Mouse (Mus musculus) ES-CJ7 (cell line): ENCODE data around the gene Runx1.
A peak's percentile ranks its signal among the peaks of the same experiment; 100 is the strongest.

Source experiments
- DNase-seq: peaks from one replicate; pipeline ENCODE4 v3.0.0; 2011; ENCODE audit warnings: low read depth, low spot score

The Runx1 gene

DNA sequence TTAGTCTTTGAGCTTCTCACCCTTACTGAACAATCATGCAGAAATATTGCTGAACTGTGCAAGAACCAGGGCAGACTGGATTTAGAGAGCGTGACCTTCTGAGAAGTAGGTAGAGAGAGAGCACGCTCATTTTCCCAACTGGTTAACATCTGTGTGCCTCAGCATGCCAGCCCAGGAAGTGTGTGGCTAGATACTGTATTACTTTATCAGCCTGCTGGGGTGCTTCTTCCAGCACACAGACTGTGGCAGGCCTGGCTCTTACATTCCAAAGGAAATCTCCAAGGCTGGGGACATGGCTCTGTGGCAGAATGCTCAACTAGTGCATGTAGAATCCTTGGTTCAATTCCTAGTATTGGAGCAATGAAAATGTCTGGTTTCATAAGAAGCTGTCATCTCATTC, 78.9 kb downstream of the Runx1 start:
- DNase-seq, result no peak

GRCm38 (mm10) chr16:92745239-92745638, 80.7 kb downstream of the Runx1 start:
- no peak for DNase-seq

DNA sequence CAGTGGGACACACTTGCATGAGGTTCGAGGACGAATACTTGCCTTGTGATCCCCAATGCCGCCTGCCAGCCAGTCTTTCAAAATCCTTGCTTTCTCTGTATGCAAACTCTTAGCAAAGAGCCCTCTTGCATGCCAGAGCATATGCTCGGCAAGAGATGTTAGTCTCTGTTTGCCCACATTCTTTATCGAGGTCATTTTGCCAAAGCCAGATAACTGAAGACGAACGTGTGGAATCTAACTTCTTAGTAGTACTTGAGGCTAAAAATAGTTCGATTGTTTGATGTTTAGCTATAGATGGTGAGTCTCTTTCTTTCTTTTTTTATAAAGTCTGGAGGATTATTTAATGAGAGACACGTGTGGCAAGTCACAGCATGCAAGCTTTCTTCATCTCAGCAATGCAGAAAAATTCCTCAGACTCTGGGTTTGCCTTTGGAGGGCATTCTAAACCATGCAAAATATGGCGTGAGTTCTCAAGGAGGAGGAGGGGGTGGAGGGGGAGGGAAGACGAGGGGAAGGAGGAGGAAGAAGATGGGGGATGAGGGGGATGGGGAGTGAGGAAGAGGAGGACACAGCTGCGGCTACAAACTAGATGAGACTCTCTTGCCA, 81.7 kb downstream of the Runx1 start:
- DNase-seq, result no peak

DNA sequence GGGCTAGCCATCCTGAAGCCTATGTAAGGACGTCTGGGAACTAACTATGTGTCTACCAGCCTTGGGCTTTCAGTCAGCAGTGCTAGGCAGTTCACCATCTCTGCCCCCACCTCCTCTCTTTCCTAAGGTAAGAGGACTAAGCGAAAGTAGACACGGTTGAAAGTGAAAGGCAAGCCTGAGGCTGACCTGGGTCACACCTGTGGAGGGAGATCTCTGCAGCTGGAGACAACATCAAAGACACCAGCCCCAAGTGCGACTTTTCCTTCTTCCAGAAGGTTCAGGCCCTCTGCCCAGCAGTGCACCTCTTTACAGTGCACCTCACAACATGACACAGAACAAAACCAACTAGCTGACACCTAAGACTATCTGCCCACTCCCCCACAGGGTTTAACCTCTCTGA, 82.2 kb downstream of the Runx1 start:
- no peak for DNase-seq

GRCm38 (mm10) chr16:92741342-92741741, 84.6 kb downstream of the Runx1 start:
- no peak for DNase-seq

DNA sequence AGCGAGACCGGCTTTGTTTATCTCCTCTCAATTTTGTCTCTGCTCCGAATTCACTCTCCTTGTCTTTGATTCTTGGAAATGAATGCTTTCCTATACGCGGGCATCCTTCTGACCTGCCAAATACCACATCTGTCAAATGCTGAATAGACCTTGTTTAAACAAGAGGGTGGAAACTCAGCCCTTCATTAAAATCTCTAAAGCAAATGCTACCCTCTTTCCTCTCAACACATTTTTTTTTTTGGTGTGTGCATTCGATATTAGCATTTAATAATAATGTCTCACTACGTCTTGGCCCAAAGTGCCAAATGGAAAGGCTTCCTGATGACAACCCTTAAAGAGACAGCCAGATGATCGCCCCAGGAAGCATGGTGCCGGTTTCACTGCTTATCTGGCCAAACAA, 85.4 kb downstream of the Runx1 start:
- DNase-seq, result no peak

DNA sequence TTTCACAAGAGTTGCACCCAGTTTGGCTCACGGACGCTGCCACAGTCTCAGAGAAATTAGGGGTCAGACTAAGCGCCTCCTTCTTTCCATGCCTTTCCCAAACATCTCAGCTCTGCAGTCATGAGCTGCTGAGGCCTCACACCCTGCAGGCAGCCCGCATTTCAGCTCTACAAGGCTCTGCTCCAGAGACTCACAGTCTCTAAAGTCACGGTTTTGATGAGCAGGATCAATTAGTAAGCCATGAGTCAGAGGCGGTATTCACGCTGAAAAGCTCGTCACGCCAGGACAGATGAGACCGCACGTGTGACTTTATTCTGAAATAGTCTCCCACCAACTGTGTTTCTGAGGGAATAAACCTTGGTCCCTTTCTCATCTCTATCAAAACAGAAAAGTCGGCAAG, 86.0 kb downstream of the Runx1 start:
- DNase-seq, result no peak

DNA sequence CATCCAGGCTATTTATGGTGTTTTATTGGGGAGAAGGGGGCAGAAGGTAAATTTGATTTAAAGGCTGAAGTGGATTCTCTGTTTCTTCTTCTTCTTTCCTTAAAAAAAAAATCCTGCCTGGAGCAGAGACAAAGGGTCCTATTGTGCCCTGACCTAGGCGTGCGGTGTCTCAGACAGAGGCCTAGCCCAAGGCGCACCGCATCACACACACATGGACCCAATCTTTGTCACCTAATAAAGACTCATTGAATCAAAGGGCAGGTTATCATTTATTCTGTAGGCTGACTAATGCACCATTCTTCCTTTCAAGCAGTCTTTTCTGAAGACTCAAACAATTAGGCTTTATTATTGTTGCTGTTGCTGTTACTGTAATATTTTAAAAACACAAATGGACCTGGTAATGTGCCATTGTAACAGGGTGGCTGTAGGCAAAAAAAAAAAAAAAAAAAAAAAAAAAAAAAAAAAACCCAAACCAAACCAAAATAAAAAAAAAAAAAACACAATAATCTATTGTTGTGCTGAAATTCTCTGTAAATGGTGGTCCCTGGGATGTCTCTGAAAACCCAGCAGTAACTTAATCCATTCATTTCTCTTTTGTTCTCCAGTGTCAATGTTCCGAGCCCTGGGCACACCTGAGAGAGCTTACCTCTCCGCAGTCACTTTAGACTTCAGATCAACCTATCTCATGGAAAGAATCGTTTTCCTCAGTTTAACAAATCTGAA, 86.7 kb downstream of the Runx1 start:
- no peak for DNase-seq

DNA sequence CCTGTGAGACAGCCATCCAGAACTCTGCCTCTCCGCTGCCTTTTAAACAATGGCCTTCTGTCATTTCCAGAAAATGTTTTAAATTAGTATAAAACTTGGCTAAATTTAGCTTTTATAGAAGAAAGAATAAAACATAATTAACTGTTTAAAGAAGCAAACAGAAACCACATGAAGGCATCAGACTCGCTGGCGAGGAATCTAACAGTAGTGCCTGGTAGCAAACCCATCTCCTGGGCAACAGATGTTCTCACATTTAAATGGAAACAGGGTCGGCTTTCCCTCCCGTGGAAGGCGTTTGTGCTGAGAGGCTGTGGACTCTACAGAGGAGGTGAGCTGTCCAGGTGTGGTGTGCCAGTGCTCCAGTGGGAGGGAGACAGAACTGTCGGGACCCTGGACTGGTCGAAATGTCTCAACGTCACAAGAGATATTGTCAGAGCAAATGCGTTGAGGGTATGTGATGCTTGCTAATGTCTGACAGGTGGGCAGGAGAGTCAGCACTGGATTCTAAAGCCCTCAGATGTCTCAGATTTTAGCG, 87.4 kb downstream of the Runx1 start:
- no peak for DNase-seq

DNA sequence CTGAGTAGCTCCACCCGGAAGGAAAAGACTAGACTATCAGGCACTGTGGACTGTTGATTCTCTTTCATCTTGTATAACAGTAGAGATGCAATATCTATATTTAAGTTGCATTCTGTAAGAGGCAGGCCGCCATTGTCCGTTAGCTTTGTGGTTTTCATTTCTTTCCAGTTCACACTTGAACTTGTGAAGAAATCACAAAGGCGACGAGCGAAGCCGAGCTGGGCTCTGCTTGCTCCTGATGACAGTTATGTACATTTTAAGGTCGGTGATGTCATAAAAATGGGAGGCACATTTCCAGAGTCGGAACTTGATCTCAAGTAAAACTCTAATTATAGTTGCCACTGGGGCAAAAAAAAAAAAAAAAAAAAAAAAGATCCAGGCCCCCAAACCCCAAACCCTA, 99.1 kb downstream of the Runx1 start:
- no peak for DNase-seq

DNA sequence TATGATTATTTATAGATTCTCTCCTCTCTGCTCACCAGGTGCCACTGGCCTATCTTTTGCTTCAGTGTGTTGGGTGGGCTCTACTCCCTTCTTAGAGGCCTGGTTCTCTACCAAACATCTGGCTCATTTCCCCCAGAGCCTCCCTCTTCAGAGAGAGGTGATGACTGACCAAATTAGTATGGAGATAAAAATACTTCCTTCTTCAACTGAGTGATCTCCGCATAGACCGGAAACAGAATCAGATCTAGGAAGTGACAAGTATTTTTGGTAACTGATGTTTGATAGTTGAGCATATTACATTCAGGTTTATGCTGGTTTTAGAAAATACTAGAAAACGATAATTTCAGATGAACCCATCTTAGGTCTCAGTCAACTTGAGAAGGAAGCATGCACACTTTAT, 101.4 kb downstream of the Runx1 start:
- no peak for DNase-seq

- DNase-seq, result no peak
Observed at GRCm38 (mm10) chr16:92720678-92721077, 105.3 kb downstream of the Runx1 start.

DNA sequence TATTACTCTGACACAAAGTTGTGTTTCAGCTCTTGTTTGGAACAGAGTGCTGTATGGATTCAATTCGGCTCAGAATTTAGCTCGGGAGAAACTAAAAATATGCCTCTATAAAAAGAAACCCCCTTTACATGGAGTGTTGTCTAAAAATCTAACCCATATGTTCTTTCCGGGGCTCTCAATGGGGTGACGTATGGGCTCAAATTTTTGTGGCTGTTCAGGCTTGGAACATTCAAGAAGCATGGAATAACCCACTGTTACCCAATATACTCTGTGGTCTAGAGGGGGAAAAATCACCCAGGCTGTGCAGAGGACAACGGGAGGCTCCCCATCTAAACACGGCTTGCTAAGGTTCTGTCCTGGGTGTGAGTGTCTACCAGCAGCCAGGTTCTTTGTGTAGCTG, 106.2 kb downstream of the Runx1 start:
- no peak for DNase-seq

- peak; percentile 6 for DNase-seq
Observed at GRCm38 (mm10) chr16:92715599-92716483, 110.1 kb downstream of the Runx1 start.

GRCm38 (mm10) chr16:92710161-92710560, 115.8 kb downstream of the Runx1 start:
- no peak for DNase-seq

- DNase-seq, result peak; percentile 33
Observed at GRCm38 (mm10) chr16:92708718-92709117, 117.2 kb downstream of the Runx1 start.

GRCm38 (mm10) chr16:92707712-92708111, 118.2 kb downstream of the Runx1 start:
- DNase-seq, result no peak

GRCm38 (mm10) chr16:92707146-92707545, 118.8 kb downstream of the Runx1 start:
- DNase-seq, result no peak

- DNase-seq, result no peak
Observed at GRCm38 (mm10) chr16:92705564-92706458, 120.1 kb downstream of the Runx1 start.

DNA sequence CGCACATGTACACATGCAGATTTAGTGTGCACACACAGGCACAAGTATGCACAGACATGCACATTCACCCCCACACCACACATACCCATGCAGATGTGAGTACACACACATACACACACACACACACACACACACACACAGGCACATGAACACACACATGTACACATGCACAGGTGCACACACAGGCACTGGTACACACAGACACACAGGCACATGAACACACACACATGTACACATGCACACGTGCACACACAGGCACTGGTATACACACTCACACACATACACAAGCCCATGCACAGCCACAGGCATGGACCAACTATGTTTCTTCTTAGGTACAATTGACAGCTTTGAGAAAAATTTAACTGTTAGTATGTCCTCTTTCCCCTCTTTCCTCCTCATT, 122.1 kb downstream of the Runx1 start:
- DNase-seq, result no peak
